Mouse (Mus musculus) hematopoietic stem cell, adult 5-6 weeks (primary cell): ENCODE data around the gene Ptpn22. TPM values are rescaled to one million over a fixed set of nuclear protein-coding genes. Genes with fewer than 3 reads are reported as not detected.
"Not testable (repeated sequence)": the region's sequence is repeated elsewhere in the genome, so short reads cannot be mapped to it uniquely, and the experiment has no call there.

Experiments used
- ATAC-seq, 2 experiments: fragments of 125-278 bp in 1 of 2; replicated peaks in 1 of 2; 2 replicates each; pipeline ENCODE4 v1.8.0; 2016 to 2017; ENCODE audit warnings: inconsistent platforms in 2 of 2, mild to moderate bottlenecking in 2 of 2, moderate number of reproducible peaks in 2 of 2, low read depth in 1 of 2, moderate TSS enrichment in 1 of 2; ENCODE audit not compliant: low FRiP score in 2 of 2, poor library complexity in 2 of 2, severe bottlenecking in 2 of 2, insufficient read depth in 1 of 2, low TSS enrichment in 1 of 2
- total RNA-seq: library from RNA; stranded (forward); fragments of 172-1452, 232-1000 nt; gene quantifications from 2 replicates; pipeline ENCODE4 v1.2.3, GENCODE M21; 2017

The Ptpn22 gene
- 57.9 and 65.8 TPM in 2 replicates for total RNA-seq

- peak; percentile 35 to 59; a peak in 3 of 4 replicates for ATAC-seq
Measured at GRCm38 (mm10) chr3:103858881-103859801, at the start of gene Ptpn22. Gene Ptpn22, plus strand, starts transcription at chr3:103859795.

- peak; percentile 17 to 29; a peak in 2 of 4 replicates for ATAC-seq
Measured at GRCm38 (mm10) chr3:103809799-103810150, 49.8 kb upstream of the Ptpn22 start.

- no peak for ATAC-seq
Measured at GRCm38 (mm10) chr3:103810967-103811366, 48.6 kb upstream of the Ptpn22 start.

GRCm38 (mm10) chr3:103827548-103827947, 32.0 kb upstream of the Ptpn22 start:
- ATAC-seq, result no peak

- ATAC-seq, result no peak
Measured at GRCm38 (mm10) chr3:103829036-103829435, 30.6 kb upstream of the Ptpn22 start.

- ATAC-seq, result not testable (repeated sequence)
Measured at GRCm38 (mm10) chr3:103830681-103831080, 28.9 kb upstream of the Ptpn22 start.

GRCm38 (mm10) chr3:103831146-103831545, 28.4 kb upstream of the Ptpn22 start:
- no peak for ATAC-seq

- ATAC-seq, result peak in 1 of 2 experiments; percentile 51; a peak in 1 of 4 replicates
Measured at GRCm38 (mm10) chr3:103832426-103832825, 27.2 kb upstream of the Ptpn22 start, which contains the start of gene Bcl2l15. Gene Bcl2l15, plus strand, starts transcription at chr3:103832601.

- no peak for ATAC-seq
Measured at GRCm38 (mm10) chr3:103834001-103834400, 25.6 kb upstream of the Ptpn22 start.

GRCm38 (mm10) chr3:103835272-103835950, 24.2 kb upstream of the Ptpn22 start:
- no peak for ATAC-seq

GRCm38 (mm10) chr3:103835951-103836310, 23.7 kb upstream of the Ptpn22 start:
- no peak for ATAC-seq

GRCm38 (mm10) chr3:103836453-103836852, 23.1 kb upstream of the Ptpn22 start:
- ATAC-seq, result no peak

GRCm38 (mm10) chr3:103839711-103840110, 19.9 kb upstream of the Ptpn22 start:
- ATAC-seq, result no peak

- ATAC-seq, result not testable (repeated sequence)
Measured at GRCm38 (mm10) chr3:103840195-103840594, 19.4 kb upstream of the Ptpn22 start.

- not testable (repeated sequence) for ATAC-seq
Measured at GRCm38 (mm10) chr3:103840946-103841345, 18.6 kb upstream of the Ptpn22 start.

GRCm38 (mm10) chr3:103850644-103851363, 8.8 kb upstream of the Ptpn22 start:
- ATAC-seq, result no peak

GRCm38 (mm10) chr3:103851481-103851880, 8.1 kb upstream of the Ptpn22 start:
- no peak for ATAC-seq

GRCm38 (mm10) chr3:103851882-103852281, 7.7 kb upstream of the Ptpn22 start:
- ATAC-seq, result no peak
